In genomic region chr4:156168611-156169010, GRCm38 (mm10) we compare ENCODE assay signal across 25 mouse cellular contexts. TPM values are rescaled to one million over a fixed set of nuclear protein-coding genes. Genes with fewer than 3 reads are reported as not detected.
DNase-seq lines count a peak whose midpoint lies in the region; ATAC-seq lines count a peak whose summit lies in the region.
"Had no signal": no experiment of that assay in that cellular context is flagged by ENCODE, and none has a peak within 500 bp of the region (broad histone marks: within the 10 kb centered on the region; RNA-seq: fewer than 3 reads in every experiment).

No protein-coding gene starts in this region.

- H3K4me2 ChIP-seq in neural tube, embryonic 11.5 days (ENCODE audit: low read depth) = no peak overlapping the region
- H3K4me2 ChIP-seq in neural tube, embryonic 15.5 days = no peak overlapping the region
- H3K4me2 ChIP-seq: embryonic facial prominence, embryonic 12.5 days; embryonic facial prominence, embryonic 15.5 days; heart, embryonic 11.5 days; hindbrain, embryonic 14.5 days had no signal

- ATAC-seq in neural tube, embryonic 11.5 days (ENCODE audit: insufficient read depth, low FRiP score, low TSS enrichment) = no peak
- no peak for ATAC-seq in neural tube, embryonic 15.5 days (ENCODE audit: low FRiP score)
- ATAC-seq: CD4-positive, CD25-positive, alpha-beta regulatory T cell, adult 4 months; forebrain, embryonic 16.5 days; hindbrain, postnatal 0 days; inflammation-experienced regulatory T-cells, adult 6 months; intestine, embryonic 16.5 days had no signal

- H3K27ac ChIP-seq in neural tube, embryonic 11.5 days (ENCODE audit: low read depth, low read length) = no peak overlapping the region
- H3K27ac ChIP-seq in neural tube, embryonic 15.5 days (replicated peaks) = no peak overlapping the region
- H3K27ac ChIP-seq: embryonic facial prominence, embryonic 12.5 days; embryonic facial prominence, embryonic 15.5 days; heart, adult 2 months; hindbrain, embryonic 14.5 days; hindbrain, postnatal 0 days had no signal

- 93% methylated on average over 8 of the region's 8 CpGs for WGBS in neural tube, embryonic 11.5 days
- 98% methylated on average over 8 of the region's 8 CpGs for WGBS in neural tube, embryonic 15.5 days

- H3K9me3 ChIP-seq in neural tube, embryonic 11.5 days (ENCODE audit: control insufficient read depth, low read length) = no peaks in the 10 kb centered on the region
- no peaks in the 10 kb centered on the region for H3K9me3 ChIP-seq in neural tube, embryonic 15.5 days (replicated peaks)
- H3K9me3 ChIP-seq: embryonic facial prominence, embryonic 15.5 days had no signal

- peak; percentile 2 to 5 for DNase-seq in frontal cortex, postnatal 10 days (ENCODE audit: low spot score in 2 of 2)
- DNase-seq in frontal cortex, postnatal 36 days (ENCODE audit: low spot score in 2 of 2) = no peak
- DNase-seq in neural tube, embryonic 11.5 days (ENCODE audit: low spot score) = peak; percentile 8
- DNase-seq in urinary bladder, adult 2 months (ENCODE audit: low spot score) = peak; percentile 16
- DNase-seq in urinary bladder, adult 18-20 months (ENCODE audit: low spot score in 2 of 2) = no peak
- DNase-seq: adrenal gland, adult 2 months; adrenal gland, postnatal 14 days; cerebellum, adult 11 months; cerebellum, adult 2 months; cerebellum, adult 9-11 months; cerebellum, postnatal 25 days; gastrocnemius, postnatal 25 days; heart, adult 2 months; heart, postnatal 4 days had no signal

- no peak overlapping the region for H3K9ac ChIP-seq in neural tube, embryonic 11.5 days (ENCODE audit: low read length)
- no peak overlapping the region for H3K9ac ChIP-seq in neural tube, embryonic 15.5 days (replicated peaks)
- H3K9ac ChIP-seq: embryonic facial prominence, embryonic 12.5 days; embryonic facial prominence, embryonic 15.5 days; hindbrain, embryonic 14.5 days had no signal

- H3K4me1 ChIP-seq in neural tube, embryonic 11.5 days (ENCODE audit: control insufficient read depth, insufficient read depth, low read length) = no peaks in the 10 kb centered on the region
- H3K4me1 ChIP-seq in neural tube, embryonic 15.5 days = no peaks in the 10 kb centered on the region
- H3K4me1 ChIP-seq: embryonic facial prominence, embryonic 12.5 days; embryonic facial prominence, embryonic 15.5 days had no signal

- H3K27me3 ChIP-seq in neural tube, embryonic 11.5 days (ENCODE audit: control insufficient read depth, insufficient read depth, low read length) = no peaks in the 10 kb centered on the region
- no peaks in the 10 kb centered on the region for H3K27me3 ChIP-seq in neural tube, embryonic 15.5 days (replicated peaks)
- H3K27me3 ChIP-seq: embryonic facial prominence, embryonic 12.5 days; embryonic facial prominence, embryonic 15.5 days had no signal

- H3K36me3 ChIP-seq in neural tube, embryonic 11.5 days (ENCODE audit: control insufficient read depth, insufficient read depth, low read length) = peaks cover 68% of the 10 kb centered on the region
- H3K36me3 ChIP-seq in neural tube, embryonic 15.5 days = peaks cover 99% of the 10 kb centered on the region

- H3K4me3 ChIP-seq in neural tube, embryonic 11.5 days (ENCODE audit: low read depth, low read length) = no peak overlapping the region
- H3K4me3 ChIP-seq in neural tube, embryonic 15.5 days (replicated peaks) = no peak overlapping the region
- H3K4me3 ChIP-seq: embryonic facial prominence, embryonic 12.5 days; embryonic facial prominence, embryonic 15.5 days; heart, adult 2 months had no signal

RNA-seq across cellular contexts. Expression of gene Agrn, which starts 28.7 kb away (rescaled TPM):
- 85.9 and 91.9 TPM in 2 replicates for polyA plus RNA-seq in neural tube, embryonic 11.5 days (2014; fragmentation: Nextera tagmentation; extraction: Ambion mirVana)
- 87.2 and 100 TPM in 2 replicates for polyA plus RNA-seq in neural tube, embryonic 15.5 days (2015; fragmentation: Nextera tagmentation; extraction: Ambion mirVana)
- 124 and 139 TPM in 2 replicates for polyA plus RNA-seq in urinary bladder, adult 2 months (2012; rRNA removed)

RNA-seq across cellular contexts. Expression of gene Isg15, which starts 32.0 kb away (rescaled TPM):
- polyA plus RNA-seq in neural tube, embryonic 11.5 days (2014; fragmentation: Nextera tagmentation; extraction: Ambion mirVana) = not detected in 2 replicates
- polyA plus RNA-seq in neural tube, embryonic 15.5 days (2015; fragmentation: Nextera tagmentation; extraction: Ambion mirVana) = 3.2 and 9.7 TPM in 2 replicates
- polyA plus RNA-seq in urinary bladder, adult 2 months (2012; rRNA removed) = 15.0 and 15.6 TPM in 2 replicates

RNA-seq across cellular contexts. Expression of gene AW011738, which starts 34.5 kb away (rescaled TPM):
- polyA plus RNA-seq in neural tube, embryonic 11.5 days (2014; fragmentation: Nextera tagmentation; extraction: Ambion mirVana) = 1.5 and 1.8 TPM in 2 replicates
- 4.2 and 6.2 TPM in 2 replicates for polyA plus RNA-seq in neural tube, embryonic 15.5 days (2015; fragmentation: Nextera tagmentation; extraction: Ambion mirVana)
- polyA plus RNA-seq in urinary bladder, adult 2 months (2012; rRNA removed) = 3.0 and 3.1 TPM in 2 replicates

RNA-seq across cellular contexts. Expression of gene Rnf223, which starts 38.3 kb away (rescaled TPM):
- polyA plus RNA-seq in neural tube, embryonic 11.5 days (2014; fragmentation: Nextera tagmentation; extraction: Ambion mirVana) = 0.73 and 1.0 TPM in 2 replicates
- 0.37 and 0.43 TPM in 2 replicates for polyA plus RNA-seq in neural tube, embryonic 15.5 days (2015; fragmentation: Nextera tagmentation; extraction: Ambion mirVana)
- 2.7 and 3.5 TPM in 2 replicates for polyA plus RNA-seq in urinary bladder, adult 2 months (2012; rRNA removed)
- polyA plus RNA-seq: CD4-positive, CD25-positive, alpha-beta regulatory T cell, adult 4 months; heart, embryonic 11.5 days; heart, postnatal 0 days; inflammation-experienced regulatory T-cells, adult 6 months had no signal

RNA-seq across cellular contexts. Expression of gene Perm1, which starts 47.1 kb away (rescaled TPM):
- 0.57 and 0.85 TPM in 2 replicates for polyA plus RNA-seq in neural tube, embryonic 11.5 days (2014; fragmentation: Nextera tagmentation; extraction: Ambion mirVana)
- 2.3 and 2.8 TPM in 2 replicates for polyA plus RNA-seq in neural tube, embryonic 15.5 days (2015; fragmentation: Nextera tagmentation; extraction: Ambion mirVana)
- polyA plus RNA-seq in urinary bladder, adult 2 months (2012; rRNA removed) = 0.10 and 0.18 TPM in 2 replicates

Comparison
In these comparisons a context has a peak if more than half of its experiments do, and no peak if none do; other contexts are left out.
1. DNase-seq: peak in frontal cortex, postnatal 10 days (2 of 2), neural tube, embryonic 11.5 days (single experiment) and urinary bladder, adult 2 months (single experiment); none in frontal cortex, postnatal 36 days (0 of 2) and urinary bladder, adult 18-20 months (0 of 2).